Mouse (Mus musculus) MEL (cell line): ENCODE measurements around the gene Net1. TPM values are rescaled to one million over a fixed set of nuclear protein-coding genes. Genes with fewer than 3 reads are reported as not detected.

Experiments
- DNase-seq: peaks from one replicate; pipeline ENCODE4 v3.0.0; 2011; ENCODE audit warnings: low read depth, low spot score
- H3K27ac ChIP-seq: 2 replicates; pipeline ENCODE4 v1.5.1; 2012; ENCODE audit warnings: low read depth, mild to moderate bottlenecking, control low read depth, low read length, moderate library complexity; ENCODE audit not compliant: control insufficient read depth
- H3K27me3 ChIP-seq, 2 experiments: fragments of 150-350 bp in 1 of 2; sonication (generic) in 1 of 2; 2 replicates each; pipeline ENCODE4 v1.6.1; 2012; ENCODE audit warnings: low read length in 2 of 2, mild to moderate bottlenecking in 2 of 2, improper control_type of control experiment in 1 of 2, moderate library complexity in 1 of 2; ENCODE audit not compliant: insufficient read depth in 2 of 2, control insufficient read depth in 1 of 2
- H3K36me3 ChIP-seq, 2 experiments: 2 replicates each; pipeline ENCODE4 v1.6.1; 2012 to 2014; ENCODE audit warnings: low read length in 2 of 2, improper control_type of control experiment in 1 of 2, inconsistent platforms in 1 of 2, mild to moderate bottlenecking in 1 of 2; ENCODE audit not compliant: insufficient read depth in 2 of 2, control insufficient read depth in 1 of 2
- H3K4me1 ChIP-seq, 2 experiments: fragments of 150-350 bp in 1 of 2; sonication (generic) in 1 of 2; 2 replicates each; pipeline ENCODE4 v1.6.1; 2012; ENCODE audit warnings: low read length in 2 of 2, improper control_type of control experiment in 1 of 2, mild to moderate bottlenecking in 1 of 2; ENCODE audit not compliant: insufficient read depth in 2 of 2, control insufficient read depth in 1 of 2
- H3K4me3 ChIP-seq, 2 experiments: fragments of 150-350 bp in 1 of 2; sonication (generic) in 1 of 2; 2 replicates each; pipeline ENCODE4 v1.5.1; 2012; ENCODE audit warnings: low read depth in 2 of 2, low read length in 2 of 2, mild to moderate bottlenecking in 2 of 2, moderate library complexity in 2 of 2, control low read depth in 1 of 2, improper control_type of control experiment in 1 of 2; ENCODE audit not compliant: control insufficient read depth in 1 of 2, insufficient read depth in 1 of 2
- H3K79me2 ChIP-seq: 2 replicates; pipeline ENCODE4 v1.6.1; 2012; ENCODE audit warnings: mild to moderate bottlenecking, low read length, moderate library complexity; ENCODE audit not compliant: control insufficient read depth, poor library complexity, insufficient read depth
- H3K9ac ChIP-seq: 2 replicates; pipeline ENCODE4 v1.6.1; 2012; ENCODE audit warnings: low read depth, mild to moderate bottlenecking, control low read depth, low read length, moderate library complexity; ENCODE audit not compliant: control insufficient read depth, poor library complexity, severe bottlenecking
- H3K9me3 ChIP-seq: fragments of 150-350 bp; sonication (generic); replicated peaks from 2 replicates; pipeline ENCODE4 v1.6.1; 2012; ENCODE audit warnings: mild to moderate bottlenecking, low read length, improper control_type of control experiment, moderate library complexity; ENCODE audit not compliant: insufficient read depth
- BHLHE40 ChIP-seq: IDR thresholded peaks from 2 replicates; pipeline ENCODE4 v1.6.1; 2012; ENCODE audit warnings: low read depth, mild to moderate bottlenecking, inconsistent platforms, low read length, improper control_type of control experiment, borderline replicate concordance
- CHD1 ChIP-seq: IDR thresholded peaks from 2 replicates; pipeline ENCODE4 v1.6.1; 2012; ENCODE audit warnings: low read depth, mild to moderate bottlenecking, inconsistent platforms, low read length, improper control_type of control experiment
- CTCF ChIP-seq, 3 experiments: IDR thresholded peaks in 2 of 3; conservative IDR thresholded peaks in 1 of 3; 2 replicates each; pipeline ENCODE4 v1.5.1; 2011 to 2012; ENCODE audit warnings: low read length in 3 of 3, low read depth in 2 of 3, mild to moderate bottlenecking in 2 of 3, improper control_type of control experiment in 1 of 3, inconsistent platforms in 1 of 3, mixed read lengths in 1 of 3, moderate library complexity in 1 of 3; ENCODE audit not compliant: control insufficient read depth in 1 of 3, insufficient read depth in 1 of 3, poor library complexity in 1 of 3, severe bottlenecking in 1 of 3
- ETS1 ChIP-seq: IDR thresholded peaks from 2 replicates; pipeline ENCODE4 v1.6.1; 2012; ENCODE audit warnings: low read depth, mild to moderate bottlenecking, inconsistent platforms, low read length, improper control_type of control experiment, moderate library complexity
- GABPA ChIP-seq: IDR thresholded peaks from 2 replicates; pipeline ENCODE4 v1.6.1; 2012; ENCODE audit warnings: low read depth, mild to moderate bottlenecking, inconsistent platforms, low read length, improper control_type of control experiment, moderate library complexity
- GATA1 ChIP-seq: IDR thresholded peaks from 2 replicates; pipeline ENCODE4 v1.6.1; 2011; ENCODE audit warnings: low read depth, low read length, improper control_type of control experiment
- HCFC1 ChIP-seq: IDR thresholded peaks from 2 replicates; pipeline ENCODE4 v1.6.1; 2012; ENCODE audit warnings: low read depth, mild to moderate bottlenecking, inconsistent platforms, low read length, improper control_type of control experiment, moderate library complexity
- MAX ChIP-seq: IDR thresholded peaks from 2 replicates; pipeline ENCODE4 v1.6.1; 2011; ENCODE audit warnings: low read length, improper control_type of control experiment
- MXI1 ChIP-seq: IDR thresholded peaks from 2 replicates; pipeline ENCODE4 v1.6.1; 2011; ENCODE audit warnings: mild to moderate bottlenecking, low read depth, low read length, improper control_type of control experiment
- MYB ChIP-seq: IDR thresholded peaks from 2 replicates; pipeline ENCODE4 v1.6.1; 2011; ENCODE audit warnings: mild to moderate bottlenecking, low read depth, low read length, improper control_type of control experiment
- POLR2AphosphoS2 ChIP-seq: IDR thresholded peaks from 2 replicates; pipeline ENCODE4 v1.6.1; 2011; ENCODE audit warnings: low read length, improper control_type of control experiment
- RAD21 ChIP-seq: IDR thresholded peaks from 2 replicates; pipeline ENCODE4 v1.6.1; 2011; ENCODE audit warnings: mild to moderate bottlenecking, low read depth, low read length, improper control_type of control experiment
- SMC3 ChIP-seq: IDR thresholded peaks from 2 replicates; pipeline ENCODE4 v1.6.1; 2011; ENCODE audit warnings: low read depth, low read length, improper control_type of control experiment
- TAL1 ChIP-seq: IDR thresholded peaks from 2 replicates; pipeline ENCODE4 v1.6.1; 2012; ENCODE audit warnings: mild to moderate bottlenecking, inconsistent platforms, low read length, moderate library complexity, mixed read lengths
- TBP ChIP-seq: IDR thresholded peaks from 2 replicates; pipeline ENCODE4 v1.8.0; 2011; ENCODE audit warnings: low read depth, low read length, improper control_type of control experiment
- TCF12 ChIP-seq: IDR thresholded peaks from 2 replicates; pipeline ENCODE4 v1.6.1; 2014; ENCODE audit warnings: low read depth, mild to moderate bottlenecking, inconsistent platforms, low read length, improper control_type of control experiment, moderate library complexity
- USF1 ChIP-seq: IDR thresholded peaks from 2 replicates; pipeline ENCODE4 v1.6.1; 2014; ENCODE audit warnings: low read depth, mild to moderate bottlenecking, inconsistent platforms, low read length, improper control_type of control experiment, moderate library complexity
- USF2 ChIP-seq, 2 experiments: IDR thresholded peaks; 2 replicates each; pipeline ENCODE4 v1.6.1; 2011 to 2012; ENCODE audit warnings: improper control_type of control experiment in 2 of 2, low read length in 2 of 2, borderline replicate concordance in 1 of 2, inconsistent platforms in 1 of 2, low read depth in 1 of 2, mild to moderate bottlenecking in 1 of 2; ENCODE audit not compliant: insufficient read depth in 1 of 2
- ZC3H11A ChIP-seq: IDR thresholded peaks from 2 replicates; pipeline ENCODE4 v1.6.1; 2012; ENCODE audit warnings: low read depth, mild to moderate bottlenecking, inconsistent platforms, low read length, improper control_type of control experiment
- ZMIZ1 ChIP-seq: IDR thresholded peaks from 2 replicates; pipeline ENCODE4 v1.6.1; 2012; ENCODE audit warnings: low read depth, mild to moderate bottlenecking, inconsistent platforms, low read length, improper control_type of control experiment, moderate library complexity
- ZNF384 ChIP-seq: IDR thresholded peaks from 2 replicates; pipeline ENCODE4 v1.6.1; 2012; ENCODE audit warnings: low read depth, mild to moderate bottlenecking, inconsistent platforms, low read length, improper control_type of control experiment
- polyA plus RNA-seq, 2 experiments: library from polyadenylated mRNA; stranded (reverse) in 1 of 2; unstranded in 1 of 2; fragments of >175 nt in 1 of 2; fragments of >200 nt in 1 of 2; gene quantifications; 2 replicates each; pipeline versions ENCODE4 v1.2.1 to v1.2.4; 2012; ENCODE audit warnings: low replicate concordance in 2 of 2, low read depth in 1 of 2; ENCODE audit not compliant: insufficient read length in 2 of 2, insufficient read depth in 1 of 2, missing spikeins in 1 of 2
- total RNA-seq: library from RNA; depleted of rRNA; stranded (reverse); fragments of 300-350 nt; gene quantifications from 2 replicates; pipeline ENCODE4 v1.2.3, GENCODE M21; 2012

The Net1 gene
- total and polyA plus RNA-seq, 3 experiments: 29.8 to 125 (median 63.2) TPM

DNA sequence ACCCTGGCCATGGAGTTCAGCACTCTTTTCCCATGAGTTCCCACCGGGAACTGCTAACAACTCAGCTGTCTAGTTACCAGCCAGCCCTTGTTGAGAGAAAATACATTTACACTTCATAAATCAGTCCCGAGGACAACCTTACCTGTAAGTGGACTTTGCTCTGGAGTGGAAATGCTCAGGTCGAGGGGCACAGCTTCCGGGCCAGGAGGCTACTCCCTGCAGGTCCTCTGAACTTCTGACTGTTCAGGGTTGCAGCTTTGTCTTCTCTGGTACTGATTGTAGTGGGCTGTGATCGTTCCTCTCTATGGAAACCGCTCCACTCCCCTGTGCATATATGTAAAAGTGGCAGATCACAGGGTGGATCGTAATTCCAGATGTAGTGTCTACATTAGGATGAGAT lies 26.7 kb upstream of the Net1 start:
- H3K79me2 ChIP-seq: no peaks in the 10 kb centered on the region
- H3K27ac ChIP-seq: no peak overlapping the region
- no peak overlapping the region for H3K9ac ChIP-seq
- TF ChIP-seq TCF12: no peak
- TF ChIP-seq MAX: no peak
- no peak for TF ChIP-seq TAL1
- TF ChIP-seq MYB: no peak
- TF ChIP-seq GATA1: no peak
- no peak for TF ChIP-seq CHD1
- TF ChIP-seq ETS1: no peak
- TF ChIP-seq TBP: no peak
- TF ChIP-seq GABPA: no peak
- no peak for TF ChIP-seq HCFC1
- TF ChIP-seq CTCF (IDR thresholded peaks at IDR 0.05 in 2 of 3, conservative IDR thresholded peaks at IDR 0.05 in 1 of 3; ENCODE audit: control insufficient read depth in 1 of 3, insufficient read depth in 1 of 3, low read depth in 2 of 3, low read length in 3 of 3, poor library complexity in 1 of 3, severe bottlenecking in 1 of 3): no peak
- TF ChIP-seq USF1: no peak
- TF ChIP-seq RAD21: no peak
- TF ChIP-seq MXI1: no peak
- no peak for TF ChIP-seq BHLHE40
- no peak for TF ChIP-seq SMC3
- TF ChIP-seq ZNF384: no peak
- no peak overlapping the region for H3K4me3 ChIP-seq
- H3K4me1 ChIP-seq: no peaks in the 10 kb centered on the region
- H3K27me3 ChIP-seq: peaks cover 2 to 8% of the 10 kb centered on the region in 2 experiments; a peak in 2 of 4 replicates
- H3K36me3 ChIP-seq: no peaks in the 10 kb centered on the region
- H3K9me3 ChIP-seq: no peaks in the 10 kb centered on the region
- no peak for DNase-seq

DNA sequence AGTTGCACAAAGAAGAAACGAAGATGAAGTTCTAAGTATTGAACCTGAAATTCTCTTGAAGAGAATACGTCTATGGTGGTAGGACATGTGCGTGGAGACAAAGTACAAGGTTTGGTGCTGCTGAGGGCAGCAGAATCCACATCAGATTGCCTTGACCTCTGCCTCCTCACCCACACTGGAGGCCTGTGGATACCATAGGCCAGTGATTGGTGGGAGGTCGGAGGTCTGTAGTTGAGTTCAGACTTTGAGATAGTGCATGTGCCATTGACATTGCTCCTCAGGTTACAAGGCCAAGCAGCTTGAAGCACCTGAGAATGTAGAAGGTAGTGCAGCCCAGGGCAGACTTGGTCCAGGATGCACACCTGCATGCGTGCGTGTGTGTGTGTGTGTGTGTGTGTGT lies 8.0 kb upstream of the Net1 start:
- peaks cover 8 to 10% of the 10 kb centered on the region in 2 experiments for H3K27me3 ChIP-seq
- no peak overlapping the region for H3K9ac ChIP-seq
- H3K79me2 ChIP-seq: no peaks in the 10 kb centered on the region

More for the DNA sequence above, 8.0 kb upstream of the Net1 start:
- Histone ChIP-seq H3K4me3 (no peak overlapping the region), H3K9me3 (no peaks in the 10 kb centered on the region), H3K27ac (no peak overlapping the region), H3K36me3 (no peaks in the 10 kb centered on the region), H3K4me1 (no peaks in the 10 kb centered on the region)
- no peak for DNase-seq
- TF ChIP-seq MAX (no peak), ZC3H11A (no peak), ZMIZ1 (no peak), USF2 (IDR thresholded peaks at IDR 0.05; ENCODE audit: borderline replicate concordance in 1 of 2, insufficient read depth in 1 of 2, low read depth in 1 of 2, low read length in 2 of 2) (no peak), TAL1 (no peak), POLR2AphosphoS2 (no peak)
